Mouse (Mus musculus): ENCODE measurements at regions not wholly inside any gene's neighbourhood (a gene's known extent, or its start where the extent isn't known, plus 50 kb on each side); places are given as distances from the start of the nearest gene placed in this dataset.

DNA sequence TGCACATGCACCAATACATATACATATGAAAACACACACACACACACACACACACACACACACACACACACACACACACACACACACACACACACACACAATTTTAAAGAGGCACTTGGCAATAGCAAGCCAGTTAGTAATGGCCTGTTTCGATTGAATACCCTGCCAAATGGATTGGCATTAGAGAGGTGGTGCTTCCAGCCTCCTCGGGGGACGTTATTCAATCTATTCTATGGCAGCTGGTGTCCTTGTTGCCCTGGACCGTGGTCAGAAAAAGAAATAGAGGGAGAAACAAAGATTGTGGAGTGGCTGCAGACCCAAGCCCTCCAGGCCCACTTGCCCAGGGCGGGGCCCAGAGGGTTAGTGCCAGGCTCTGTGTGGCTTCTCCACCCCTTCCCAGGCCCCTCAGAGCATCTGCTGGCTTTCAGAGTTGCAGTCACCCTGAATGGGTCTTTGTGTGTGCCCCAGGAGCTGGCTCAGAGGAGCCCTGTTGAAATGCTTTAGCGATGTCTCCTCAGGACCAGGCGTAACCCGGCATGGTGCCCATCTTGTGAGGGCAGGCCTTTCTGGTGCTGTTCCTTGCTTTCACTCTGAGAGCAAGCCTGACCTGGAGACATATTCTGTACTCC, 302.7 kb upstream of the Ubash3b start:
- H3K9me3 ChIP-seq (replicated peaks) = no peaks in the 10 kb centered on the region
- ATAC-seq = no peak
- H3K4me2 ChIP-seq = no peak overlapping the region
- H3K36me3 ChIP-seq = no peaks in the 10 kb centered on the region
- H3K27me3 ChIP-seq (replicated peaks) = no peaks in the 10 kb centered on the region
- WGBS (ENCODE audit: insufficient replicate concordance) = 59% methylated on average over 8 of the region's 8 CpGs
- no peak overlapping the region for H3K4me3 ChIP-seq
- no peak overlapping the region for H3K27ac ChIP-seq
- H3K4me1 ChIP-seq = no peaks in the 10 kb centered on the region
- H3K9ac ChIP-seq = no peak overlapping the region

DNA sequence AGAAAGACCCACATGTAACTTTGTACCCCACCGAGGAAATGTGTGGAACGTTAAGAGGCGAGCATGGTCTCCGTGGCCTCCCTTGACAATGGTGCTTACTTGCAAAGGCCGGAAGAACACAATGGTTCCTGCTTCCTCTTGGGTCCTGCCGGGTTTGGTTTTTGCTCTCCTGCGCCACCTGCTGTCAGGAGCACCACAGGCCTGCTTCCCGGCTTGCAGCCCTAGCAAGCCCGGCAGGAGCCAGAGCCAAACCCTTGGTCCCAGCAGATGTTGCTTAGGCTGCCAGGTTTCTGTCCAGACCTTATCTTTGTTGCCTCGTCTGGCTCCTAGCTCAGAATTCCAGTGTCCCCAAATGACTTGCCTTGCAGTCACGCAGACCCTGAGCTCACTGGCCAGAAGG, 300.2 kb upstream of the Ubash3b start:
- Histone ChIP-seq H3K9me3 (replicated peaks) (no peaks in the 10 kb centered on the region), H3K36me3 (no peaks in the 10 kb centered on the region), H3K4me3 (no peak overlapping the region), H3K27me3 (replicated peaks) (no peaks in the 10 kb centered on the region), H3K4me1 (no peaks in the 10 kb centered on the region), H3K9ac (no peak overlapping the region), H3K27ac (no peak overlapping the region), H3K4me2 (no peak overlapping the region)
- no peak for ATAC-seq
- WGBS (ENCODE audit: insufficient replicate concordance) = 10% methylated on average over 11 of the region's 11 CpGs

DNA sequence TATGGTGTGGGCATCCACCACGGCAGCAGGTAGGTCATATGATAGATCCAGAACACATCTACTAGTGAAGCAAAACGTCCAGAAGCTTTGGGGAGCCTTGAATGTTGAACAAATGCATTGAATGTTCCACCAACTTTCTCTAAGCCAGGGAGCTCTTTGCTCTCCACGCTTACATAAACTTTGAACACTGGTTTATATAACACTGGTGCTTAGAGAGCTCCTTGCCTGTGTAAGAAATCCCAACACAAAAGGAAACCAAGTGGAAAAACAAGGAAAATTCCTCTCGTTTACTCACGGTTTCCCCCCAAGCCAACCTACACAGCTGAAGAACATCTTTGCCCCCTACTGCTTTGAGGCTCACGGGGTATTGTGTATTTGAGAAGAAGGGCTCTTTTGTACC, 299.2 kb upstream of the Ubash3b start:
- Histone ChIP-seq H3K9me3 (replicated peaks) (no peaks in the 10 kb centered on the region), H3K9ac (no peak overlapping the region), H3K4me3 (no peak overlapping the region), H3K4me1 (no peaks in the 10 kb centered on the region), H3K36me3 (no peaks in the 10 kb centered on the region), H3K27me3 (replicated peaks) (no peaks in the 10 kb centered on the region), H3K27ac (no peak overlapping the region), H3K4me2 (no peak overlapping the region)
- WGBS (ENCODE audit: insufficient replicate concordance) = 68% methylated on average over 6 of the region's 6 CpGs
- no peak for ATAC-seq

DNA sequence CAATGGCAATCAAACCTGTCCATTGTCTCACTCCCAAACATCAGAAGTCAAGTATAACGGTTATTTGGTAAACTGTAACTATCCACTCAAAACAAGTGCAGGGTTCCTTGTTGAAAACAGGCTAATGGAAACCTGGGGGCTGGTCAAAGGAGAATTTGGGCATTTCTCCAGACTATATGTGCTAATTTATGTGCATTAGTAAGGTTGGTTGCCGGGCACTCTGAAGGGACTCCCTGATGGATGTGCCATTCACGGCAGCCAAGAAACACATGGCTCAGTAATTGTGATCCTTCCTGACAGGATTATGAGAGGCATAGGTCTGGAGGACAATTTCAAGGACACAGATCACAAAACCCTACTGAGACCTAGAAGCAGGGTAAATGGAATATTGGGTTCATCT, 295.5 kb upstream of the Ubash3b start:
- no peak overlapping the region for H3K9ac ChIP-seq
- no peaks in the 10 kb centered on the region for H3K27me3 ChIP-seq (replicated peaks)
- WGBS (ENCODE audit: insufficient replicate concordance) = 64% methylated on average over 3 of the region's 3 CpGs
- no peaks in the 10 kb centered on the region for H3K4me1 ChIP-seq
- no peak overlapping the region for H3K4me3 ChIP-seq
- ATAC-seq = no peak
- H3K36me3 ChIP-seq = no peaks in the 10 kb centered on the region
- no peak overlapping the region for H3K4me2 ChIP-seq
- H3K9me3 ChIP-seq (replicated peaks) = no peaks in the 10 kb centered on the region
- H3K27ac ChIP-seq = no peak overlapping the region

DNA sequence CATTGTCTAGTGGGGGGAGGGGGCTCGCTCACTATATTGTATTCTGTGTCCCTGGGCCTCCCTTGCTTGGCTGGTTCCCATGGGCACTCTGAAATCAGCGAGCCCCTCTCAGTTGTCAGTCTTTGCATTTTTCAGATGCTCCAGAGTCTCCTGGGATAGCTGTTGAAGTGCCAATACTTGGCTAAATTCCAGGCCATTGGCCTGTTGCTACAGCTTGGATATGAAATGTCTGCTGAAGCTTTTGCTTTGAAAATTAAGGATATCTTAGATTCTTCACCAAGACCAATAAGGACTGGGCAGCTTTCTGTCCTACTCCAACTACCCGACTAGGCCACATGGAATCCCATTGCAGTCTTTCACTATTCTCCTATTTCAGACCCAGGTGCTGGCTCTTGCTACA, 290.2 kb upstream of the Ubash3b start:
- Histone ChIP-seq H3K9ac (no peak overlapping the region), H3K27ac (no peak overlapping the region), H3K36me3 (no peaks in the 10 kb centered on the region)

DNA sequence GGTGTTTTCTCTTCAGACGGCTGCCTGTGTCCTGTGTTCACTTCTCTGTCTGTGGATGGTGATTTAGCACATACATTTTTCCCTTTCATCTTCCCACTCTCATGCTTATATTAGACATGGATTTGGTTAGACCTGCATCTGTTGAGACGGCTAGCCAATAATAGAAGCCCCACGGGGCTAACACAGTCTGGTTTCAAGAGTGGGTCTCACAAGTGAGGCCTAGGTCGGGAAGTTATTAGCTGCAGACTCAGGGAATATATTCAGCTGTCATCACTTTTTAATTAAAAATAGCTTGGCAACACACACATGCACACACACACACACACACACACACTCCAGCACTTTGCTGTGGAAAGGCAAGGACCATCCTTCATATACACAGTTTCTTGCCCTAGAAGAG, 287.7 kb upstream of the Ubash3b start:
- no peak overlapping the region for H3K4me3 ChIP-seq
- H3K9me3 ChIP-seq (replicated peaks) = no peaks in the 10 kb centered on the region
- no peak for ATAC-seq
- H3K27ac ChIP-seq = no peak overlapping the region
- no peaks in the 10 kb centered on the region for H3K4me1 ChIP-seq
- H3K36me3 ChIP-seq = no peaks in the 10 kb centered on the region
- H3K9ac ChIP-seq = no peak overlapping the region
- 62% methylated on average over 4 of the region's 4 CpGs for WGBS (ENCODE audit: insufficient replicate concordance)
- H3K27me3 ChIP-seq (replicated peaks) = no peaks in the 10 kb centered on the region
- no peak overlapping the region for H3K4me2 ChIP-seq

More for the DNA sequence above, 290.2 kb upstream of the Ubash3b start:
- 67% methylated on average over 3 of the region's 3 CpGs for WGBS (ENCODE audit: insufficient replicate concordance)
- Histone ChIP-seq H3K4me3 (no peak overlapping the region), H3K9me3 (replicated peaks) (no peaks in the 10 kb centered on the region), H3K4me2 (no peak overlapping the region), H3K4me1 (no peaks in the 10 kb centered on the region), H3K27me3 (replicated peaks) (no peaks in the 10 kb centered on the region)
- ATAC-seq = no peak

DNA sequence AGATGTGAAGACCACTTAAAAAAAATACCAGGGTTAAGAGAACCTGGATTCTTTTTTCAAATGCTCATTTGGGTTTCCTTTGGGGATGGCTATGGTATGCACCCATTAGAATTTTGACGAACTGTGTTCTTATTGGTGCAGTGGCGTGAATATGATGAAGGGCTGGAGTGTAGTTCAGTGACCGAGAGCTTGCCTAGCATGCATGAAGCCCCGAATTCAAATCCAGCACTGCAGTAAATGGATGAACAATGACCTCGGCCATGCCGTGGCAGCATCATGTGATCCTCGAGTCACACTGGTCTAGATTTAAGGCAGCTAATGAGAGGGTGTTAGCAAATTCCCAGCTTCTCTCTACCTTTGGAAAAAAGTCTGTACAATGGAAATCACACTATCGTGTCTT, 286.4 kb upstream of the Ubash3b start:
- no peak for ATAC-seq
- Histone ChIP-seq H3K4me2 (no peak overlapping the region), H3K4me1 (no peaks in the 10 kb centered on the region), H3K9me3 (replicated peaks) (no peaks in the 10 kb centered on the region), H3K9ac (no peak overlapping the region), H3K27ac (no peak overlapping the region), H3K36me3 (no peaks in the 10 kb centered on the region), H3K4me3 (no peak overlapping the region), H3K27me3 (replicated peaks) (no peaks in the 10 kb centered on the region)
- WGBS (ENCODE audit: insufficient replicate concordance) = 62% methylated on average over 8 of the region's 8 CpGs

DNA sequence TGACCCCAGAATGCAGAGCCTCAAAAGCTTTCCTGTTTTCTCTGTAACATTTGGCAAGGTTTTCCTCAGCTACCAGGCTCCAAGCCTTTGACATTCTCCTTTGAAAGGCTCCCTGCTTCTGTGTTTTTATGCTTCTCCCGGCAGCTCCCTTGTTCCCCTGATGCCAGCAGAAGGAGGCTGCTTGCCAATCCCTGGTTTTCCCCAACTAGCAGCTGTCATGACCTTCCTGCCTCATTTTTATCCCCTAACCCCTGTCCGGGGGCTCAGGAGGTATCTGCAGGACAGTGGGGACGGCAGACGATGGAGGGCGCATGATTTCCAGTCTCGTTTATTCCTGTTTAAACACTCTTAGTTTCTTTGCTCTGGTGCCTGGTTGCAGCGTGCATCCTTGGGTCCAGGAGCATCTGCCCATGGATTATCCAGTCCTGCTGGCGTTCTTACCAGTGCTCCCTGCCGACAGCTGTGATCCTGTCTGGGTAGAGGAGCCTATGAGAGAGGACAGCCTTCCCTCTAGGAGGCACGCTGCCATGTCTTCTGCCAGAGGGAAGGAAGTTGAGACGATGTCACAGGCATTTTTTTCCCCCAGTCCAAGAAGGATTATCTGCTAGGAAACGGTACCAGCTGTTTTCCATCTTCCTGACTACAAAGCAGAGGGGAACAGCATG, 285.8 kb upstream of the Ubash3b start:
- H3K9ac ChIP-seq = no peak overlapping the region
- no peak overlapping the region for H3K4me3 ChIP-seq
- no peaks in the 10 kb centered on the region for H3K4me1 ChIP-seq
- H3K27ac ChIP-seq = peak overlapping the region; percentile 50
- no peaks in the 10 kb centered on the region for H3K27me3 ChIP-seq (replicated peaks)
- WGBS (ENCODE audit: insufficient replicate concordance) = 25% methylated on average over 12 of the region's 12 CpGs
- H3K36me3 ChIP-seq = no peaks in the 10 kb centered on the region
- ATAC-seq = no peak
- H3K9me3 ChIP-seq (replicated peaks) = no peaks in the 10 kb centered on the region
- 0 out of 2 replicates have a peak overlapping the region, but pooled peaks have one; percentile 4 for H3K4me2 ChIP-seq

DNA sequence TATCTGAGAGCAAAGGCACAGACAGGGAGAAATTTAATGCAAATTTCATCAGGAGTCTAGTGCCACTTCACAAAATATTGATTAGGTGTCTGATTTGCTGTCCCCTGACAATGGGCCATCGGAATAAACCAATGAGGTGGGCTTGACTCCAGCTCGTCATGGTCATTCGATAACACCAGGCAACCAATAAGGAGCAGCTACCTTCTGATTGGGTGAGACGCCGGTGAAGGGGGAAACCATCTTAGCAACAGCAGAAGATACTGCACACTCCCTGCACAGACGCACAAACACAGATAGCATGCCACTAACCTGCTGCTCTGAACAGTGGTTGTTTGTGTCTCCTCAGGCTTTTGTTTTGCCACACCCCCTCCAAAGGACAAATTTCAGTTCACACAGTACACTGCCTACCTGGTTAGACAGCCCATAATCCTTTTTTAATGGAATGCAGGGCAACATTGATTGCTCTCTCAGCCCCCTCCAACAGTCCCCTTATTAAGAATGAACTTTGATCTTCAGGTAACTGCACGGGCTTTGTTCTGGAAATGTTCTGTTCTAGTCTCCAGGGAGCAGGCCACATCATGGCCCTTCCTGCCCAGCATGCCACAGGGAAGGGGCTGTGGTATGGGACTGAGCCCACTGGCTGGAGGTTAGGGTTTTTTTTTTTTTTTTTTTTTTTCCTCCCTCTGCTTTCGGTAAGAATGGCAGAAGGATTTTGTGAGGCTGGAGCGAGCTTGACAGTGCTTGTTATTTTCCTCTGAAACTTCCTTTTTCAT, 285.1 kb upstream of the Ubash3b start:
- H3K27ac ChIP-seq = no peak overlapping the region
- 57% methylated on average over 9 of the region's 9 CpGs for WGBS (ENCODE audit: insufficient replicate concordance)
- H3K4me2 ChIP-seq = no peak overlapping the region
- no peaks in the 10 kb centered on the region for H3K36me3 ChIP-seq
- H3K27me3 ChIP-seq (replicated peaks) = no peaks in the 10 kb centered on the region
- H3K9ac ChIP-seq = no peak overlapping the region
- no peaks in the 10 kb centered on the region for H3K9me3 ChIP-seq (replicated peaks)
- no peaks in the 10 kb centered on the region for H3K4me1 ChIP-seq
- no peak for ATAC-seq
- H3K4me3 ChIP-seq = no peak overlapping the region

DNA sequence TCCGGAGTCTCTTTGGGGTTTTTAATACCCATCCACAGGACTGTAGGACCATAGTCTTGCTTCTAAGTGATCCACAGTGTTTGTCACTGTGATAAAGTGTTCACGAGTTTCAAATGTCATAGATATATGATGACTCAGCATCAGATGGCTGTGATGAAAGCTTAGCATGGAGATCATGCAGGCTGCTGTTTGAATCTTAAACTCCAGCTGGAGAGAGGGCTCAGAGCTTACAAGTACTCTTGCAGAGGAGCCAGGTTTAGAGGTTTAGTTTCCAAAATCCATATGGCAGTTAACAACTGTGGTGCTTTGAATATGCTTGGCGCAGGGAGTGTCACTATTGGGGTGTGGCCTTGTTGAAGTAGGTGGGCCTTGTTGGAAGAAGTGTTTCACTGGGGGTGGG, 280.9 kb upstream of the Ubash3b start:
- H3K9ac ChIP-seq = no peak overlapping the region
- no peaks in the 10 kb centered on the region for H3K4me1 ChIP-seq
- H3K4me2 ChIP-seq = no peak overlapping the region
- no peaks in the 10 kb centered on the region; the same call in 1 of the 2 replicates for H3K9me3 ChIP-seq (replicated peaks)
- H3K4me3 ChIP-seq = no peak overlapping the region
- H3K27me3 ChIP-seq (replicated peaks) = no peaks in the 10 kb centered on the region
- H3K27ac ChIP-seq = no peak overlapping the region
- H3K36me3 ChIP-seq = no peaks in the 10 kb centered on the region
- no peak for ATAC-seq
- WGBS (ENCODE audit: insufficient replicate concordance) = 61% methylated on average over 3 of the region's 3 CpGs

DNA sequence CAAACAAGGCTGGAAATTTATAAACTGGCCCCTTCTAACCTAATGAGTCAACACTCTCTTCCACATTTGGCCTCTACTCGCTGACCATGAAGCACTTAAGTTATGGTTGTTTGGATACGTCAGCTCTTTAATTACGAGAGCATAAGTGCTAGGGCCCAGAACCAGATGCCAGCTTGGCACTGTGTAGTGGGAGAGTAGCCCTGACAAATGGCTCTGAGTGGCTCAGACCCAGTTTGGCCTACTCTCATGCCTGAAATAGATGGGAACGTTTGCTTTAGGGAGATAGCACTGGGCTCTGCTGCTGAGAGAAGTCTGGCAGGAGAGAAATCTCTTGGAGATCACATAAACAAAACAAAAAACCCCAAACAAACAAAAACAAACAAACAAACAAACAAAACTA, 278.5 kb upstream of the Ubash3b start:
- H3K27ac ChIP-seq = no peak overlapping the region
- no peak overlapping the region for H3K9ac ChIP-seq
- no peaks in the 10 kb centered on the region for H3K27me3 ChIP-seq (replicated peaks)
- H3K4me2 ChIP-seq = no peak overlapping the region
- H3K9me3 ChIP-seq (replicated peaks) = no peaks in the 10 kb centered on the region; the same call in 1 of the 2 replicates
- H3K4me3 ChIP-seq = no peak overlapping the region
- no peaks in the 10 kb centered on the region for H3K4me1 ChIP-seq
- WGBS (ENCODE audit: insufficient replicate concordance) = 60% methylated on average over 4 of the region's 4 CpGs
- H3K36me3 ChIP-seq = no peaks in the 10 kb centered on the region
- ATAC-seq = no peak

DNA sequence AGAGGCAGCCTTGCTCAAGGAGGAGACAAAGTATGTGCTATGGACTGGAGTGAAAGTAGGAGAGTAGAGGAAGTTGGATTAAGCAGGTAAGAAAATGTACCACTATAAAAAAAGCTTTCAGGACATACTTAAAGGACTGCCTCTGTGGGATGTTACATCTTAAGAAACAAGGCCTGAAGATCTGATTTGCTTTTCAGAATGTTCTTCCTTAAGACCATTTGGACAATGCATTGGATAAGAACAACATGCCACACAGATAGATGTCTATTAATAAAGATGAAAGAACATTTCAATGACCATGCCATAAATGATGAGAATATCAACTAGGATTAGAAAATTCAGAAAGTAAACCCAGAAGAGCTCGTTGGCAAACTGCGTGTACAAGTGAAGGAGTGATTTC, 276.6 kb upstream of the Ubash3b start:
- WGBS (ENCODE audit: insufficient replicate concordance) = 75% methylated on average over 2 of the region's 2 CpGs

More for the DNA sequence above, 276.6 kb upstream of the Ubash3b start:
- Histone ChIP-seq H3K4me1 (no peaks in the 10 kb centered on the region), H3K9me3 (replicated peaks) (no peaks in the 10 kb centered on the region; the same call in 1 of the 2 replicates), H3K36me3 (no peaks in the 10 kb centered on the region), H3K4me3 (no peak overlapping the region), H3K27ac (no peak overlapping the region), H3K4me2 (no peak overlapping the region), H3K27me3 (replicated peaks) (no peaks in the 10 kb centered on the region), H3K9ac (no peak overlapping the region)
- ATAC-seq = no peak

Data from liver, embryonic 12.5 days (tissue).